Mouse (Mus musculus) liver, adult 2 months (tissue): ENCODE results near the gene Pskh1. TPM values are rescaled to one million over a fixed set of nuclear protein-coding genes. Genes with fewer than 3 reads are reported as not detected.

ENCODE experiments used
- DNase-seq: peaks from one replicate; pipeline ENCODE4 v3.0.0-alpha.2; 2011; ENCODE audit warnings: low read depth, low spot score; ENCODE audit errors: extremely low read depth
- H3K27ac ChIP-seq: fragments of 200-500 bp; replicated peaks from 2 replicates; pipeline ENCODE4 v1.5.1; 2012; ENCODE audit warnings: low read depth, mild to moderate bottlenecking, control low read depth, inconsistent platforms, low read length; ENCODE audit not compliant: insufficient read depth
- H3K27me3 ChIP-seq: fragments of 200-500 bp; 2 replicates; pipeline ENCODE4 v1.6.1; 2012; ENCODE audit warnings: mild to moderate bottlenecking, moderate library complexity, low read length, inconsistent platforms; ENCODE audit not compliant: control insufficient read depth, insufficient read depth
- H3K36me3 ChIP-seq: fragments of 200-500 bp; 2 replicates; pipeline ENCODE4 v1.6.1; 2012; ENCODE audit warnings: low read length, inconsistent platforms; ENCODE audit not compliant: control insufficient read depth, insufficient read depth
- H3K4me1 ChIP-seq: fragments of 200-500 bp; 2 replicates; pipeline ENCODE4 v1.6.1; 2011; ENCODE audit warnings: low read length; ENCODE audit not compliant: control insufficient read depth, insufficient read depth
- H3K4me3 ChIP-seq: fragments of 200-500 bp; 2 replicates; pipeline ENCODE4 v1.5.1; 2011; ENCODE audit warnings: low read depth, mild to moderate bottlenecking, control low read depth, low read length, moderate library complexity; ENCODE audit not compliant: insufficient read depth
- H3K79me2 ChIP-seq: fragments of 200-500 bp; 2 replicates; pipeline ENCODE4 v1.6.1; 2012; ENCODE audit warnings: inconsistent platforms, mild to moderate bottlenecking, low read length, moderate library complexity; ENCODE audit not compliant: control insufficient read depth, insufficient read depth
- H3K9ac ChIP-seq: fragments of 200-500 bp; 2 replicates; pipeline ENCODE4 v1.6.1; 2012; ENCODE audit warnings: low read depth, mild to moderate bottlenecking, control low read depth, inconsistent platforms, low read length
- CTCF ChIP-seq: fragments of 200-500 bp; IDR thresholded peaks from 2 replicates; pipeline ENCODE4 v1.5.1; 2011; ENCODE audit warnings: low read depth, low read length, control low read depth
- POLR2A ChIP-seq: fragments of 200-500 bp; IDR thresholded peaks from 2 replicates; pipeline ENCODE4 v1.6.1; 2011; ENCODE audit warnings: low read length, control low read depth; ENCODE audit not compliant: insufficient read depth; ENCODE audit errors: extremely low read depth
- WGBS: fragments of 180-500 bp; shearing (Covaris S2); methylation state at CpG from one replicate; pipeline ENCODE4 v1.1.7; 2018; 5-methylcytosine and 5-hydroxymethylcytosine counted together
- polyA plus RNA-seq: library from polyadenylated mRNA; depleted of rRNA; stranded (reverse); fragments of >200 nt; gene quantifications from 2 replicates; pipeline ENCODE4 v1.2.3, GENCODE M21; 2012
- total RNA-seq: library from RNA; depleted of rRNA; stranded (reverse); fragments of >200 nt; gene quantifications from 2 replicates; pipeline ENCODE4 v1.2.3, GENCODE M21; 2014

Pskh1 gene
- total and polyA plus RNA-seq, 2 experiments: 19.0 to 37.9 TPM

DNA sequence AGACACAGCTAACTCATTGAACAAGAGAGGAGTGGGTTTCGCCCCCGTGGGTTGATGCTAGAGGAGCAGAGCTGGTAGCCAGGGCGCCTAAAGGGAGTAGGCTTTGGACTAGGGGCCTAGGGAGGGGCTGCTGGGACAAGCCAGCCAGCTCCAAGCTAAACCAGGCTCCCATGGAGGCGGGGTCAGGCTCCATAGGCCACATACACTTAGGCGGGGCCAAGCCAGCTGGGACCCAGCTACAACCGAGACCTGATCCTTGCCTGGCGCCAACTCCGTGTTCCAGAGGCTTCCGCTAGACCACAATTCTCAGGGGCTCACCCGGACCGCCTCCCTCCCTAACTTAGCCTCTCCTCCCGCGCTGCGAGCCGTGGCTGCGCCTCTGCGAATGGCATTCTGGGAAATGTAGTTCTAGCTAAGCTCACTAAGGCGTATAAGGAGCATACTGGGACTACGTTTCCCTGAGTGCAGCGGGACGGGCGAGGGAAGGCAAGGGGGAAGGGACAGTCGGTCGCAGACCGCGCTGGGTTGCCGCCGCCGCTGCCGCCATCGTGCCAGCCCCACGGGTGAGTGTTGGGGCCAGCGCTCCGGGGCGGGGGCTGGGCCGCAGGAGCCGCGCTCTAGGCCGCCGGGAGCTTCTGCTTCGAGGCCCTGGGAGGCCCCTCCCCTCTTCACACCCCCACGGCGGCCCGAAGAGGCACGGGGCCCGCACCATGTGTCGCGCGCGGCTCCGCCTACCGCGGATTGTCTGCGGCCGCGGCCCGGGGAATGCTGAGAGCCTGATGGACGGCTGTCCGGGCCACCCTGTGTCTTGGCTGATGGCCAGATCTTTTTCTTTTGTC lies 39.9 kb upstream of the Pskh1 start, which contains the start of gene Nutf2:
Nutf2 (plus strand) TSS at position 438 of the 839 bp plus-strand sequence.
- peak within 1 kb of the TSS; percentile 76 for H3K4me3 ChIP-seq
- peak; percentile 97 for DNase-seq
- H3K9ac ChIP-seq: peak within 1 kb of the TSS; percentile 79
- H3K27ac ChIP-seq: peak within 1 kb of the TSS; percentile 75
- under 1% methylated on average over 59 of the region's 59 CpGs for WGBS
- peaks cover 35% of the 10 kb centered on the region for H3K79me2 ChIP-seq
- peaks cover 20% of the 10 kb centered on the region for H3K4me1 ChIP-seq
- no peaks in the 10 kb centered on the region for H3K36me3 ChIP-seq
- TF ChIP-seq CTCF (no peak), POLR2A (peak; percentile 37; the same call in 1 of the 2 replicates)
- H3K27me3 ChIP-seq: no peaks in the 10 kb centered on the region

DNA sequence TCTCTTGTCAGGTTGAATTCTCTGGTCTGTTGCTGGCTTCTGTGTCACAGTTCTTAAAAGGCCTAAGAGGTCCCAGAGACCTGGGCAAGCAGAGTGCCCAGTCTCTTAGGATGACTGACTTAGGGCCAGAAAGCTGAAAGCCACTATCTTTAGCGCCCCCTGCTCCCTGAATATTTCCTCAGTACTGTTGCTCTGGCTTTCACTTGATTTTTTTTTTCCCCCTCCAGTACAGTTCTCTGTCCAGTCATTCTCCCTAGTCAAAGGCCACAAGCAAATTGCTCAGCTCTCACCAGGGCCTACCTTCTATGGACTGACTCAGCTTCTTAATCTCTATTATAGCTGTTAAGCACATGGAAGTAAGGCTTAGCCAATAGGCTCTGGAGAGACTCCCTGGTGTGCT lies 38.3 kb upstream of the Pskh1 start:
- Histone ChIP-seq H3K4me3 (no peak overlapping the region), H3K79me2 (peaks cover 35% of the 10 kb centered on the region; the same call in 1 of the 2 replicates), H3K36me3 (0 out of 2 replicates have a peak, but pooled peaks cover 3% of the 10 kb centered on the region), H3K4me1 (peaks cover 12% of the 10 kb centered on the region), H3K27ac (no peak overlapping the region), H3K27me3 (no peaks in the 10 kb centered on the region), H3K9ac (no peak overlapping the region)
- no peak for DNase-seq
- TF ChIP-seq CTCF (no peak), POLR2A (no peak)
- 33% methylated on average over 1 of the region's 1 CpGs for WGBS

DNA sequence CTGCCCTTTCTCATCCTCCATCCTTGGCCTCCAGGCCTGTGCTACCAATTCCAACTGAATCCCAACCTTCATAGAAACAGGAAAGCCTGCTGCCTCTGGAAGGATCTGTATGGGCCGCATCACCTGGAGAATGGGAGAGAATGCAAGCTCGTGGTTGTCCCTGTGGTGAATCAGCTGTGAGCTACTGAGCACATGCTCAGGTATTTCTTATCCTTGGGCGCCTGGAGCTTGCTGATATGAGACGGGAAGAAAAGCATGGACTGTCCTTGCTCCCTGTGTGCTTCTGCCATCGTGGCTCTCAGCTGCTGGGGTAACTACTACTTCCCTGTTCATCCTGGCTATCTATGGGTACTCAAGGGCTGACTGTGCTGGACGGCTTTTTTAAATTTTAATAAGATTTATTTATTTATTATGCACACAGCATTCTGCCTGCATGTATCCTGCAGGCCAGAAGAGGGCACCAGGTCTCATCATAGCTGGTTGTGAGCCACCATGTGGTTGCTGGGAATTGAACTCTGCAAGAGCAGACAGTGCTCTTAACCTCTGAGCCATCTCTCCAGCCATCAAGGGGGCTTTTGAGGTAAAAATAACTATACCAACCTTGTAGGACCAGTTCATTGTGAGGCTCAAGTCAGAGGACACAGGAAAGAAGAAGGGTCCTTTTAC lies 33.7 kb upstream of the Pskh1 start:
- DNase-seq: no peak
- peaks cover 7% of the 10 kb centered on the region for H3K4me1 ChIP-seq

DNA sequence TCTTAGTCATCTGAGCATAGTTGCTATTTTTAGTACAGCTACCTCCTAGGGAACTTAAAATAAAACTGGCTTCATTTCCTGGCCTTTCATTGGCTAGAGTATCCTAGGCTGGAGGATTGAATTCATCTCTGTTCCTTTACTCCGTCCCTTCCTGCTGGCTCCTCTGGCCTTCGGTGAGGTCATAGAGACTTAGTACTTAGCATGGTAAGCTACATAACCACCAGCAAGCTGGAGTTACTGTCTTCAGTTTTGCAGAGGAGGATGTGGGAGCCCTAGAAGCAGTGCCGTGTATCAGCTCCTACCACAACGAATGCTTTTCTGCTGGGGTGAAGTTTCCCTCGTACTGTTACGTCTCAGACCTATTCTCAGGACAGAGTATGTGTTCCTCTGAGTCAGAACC lies 25.9 kb upstream of the Pskh1 start:
- Histone ChIP-seq H3K79me2 (0 out of 2 replicates have a peak, but pooled peaks cover 4% of the 10 kb centered on the region), H3K4me1 (no peaks in the 10 kb centered on the region), H3K27ac (no peak overlapping the region), H3K4me3 (no peak overlapping the region), H3K27me3 (no peaks in the 10 kb centered on the region), H3K36me3 (peaks cover 22% of the 10 kb centered on the region), H3K9ac (no peak overlapping the region)
- no peak for DNase-seq
- 74% methylated on average over 6 of the region's 6 CpGs for WGBS
- no peak for TF ChIP-seq CTCF
- no peak for TF ChIP-seq POLR2A

More for the DNA sequence above, 33.7 kb upstream of the Pskh1 start:
- Histone ChIP-seq H3K36me3 (peaks cover 16% of the 10 kb centered on the region), H3K4me3 (no peak overlapping the region), H3K79me2 (peaks cover 50% of the 10 kb centered on the region; the same call in 1 of the 2 replicates), H3K27ac (no peak overlapping the region), H3K9ac (no peak overlapping the region), H3K27me3 (no peaks in the 10 kb centered on the region)
- 87% methylated on average over 6 of the region's 6 CpGs for WGBS
- TF ChIP-seq POLR2A (no peak), CTCF (peak; percentile 35; the same call in 1 of the 2 replicates)

DNA sequence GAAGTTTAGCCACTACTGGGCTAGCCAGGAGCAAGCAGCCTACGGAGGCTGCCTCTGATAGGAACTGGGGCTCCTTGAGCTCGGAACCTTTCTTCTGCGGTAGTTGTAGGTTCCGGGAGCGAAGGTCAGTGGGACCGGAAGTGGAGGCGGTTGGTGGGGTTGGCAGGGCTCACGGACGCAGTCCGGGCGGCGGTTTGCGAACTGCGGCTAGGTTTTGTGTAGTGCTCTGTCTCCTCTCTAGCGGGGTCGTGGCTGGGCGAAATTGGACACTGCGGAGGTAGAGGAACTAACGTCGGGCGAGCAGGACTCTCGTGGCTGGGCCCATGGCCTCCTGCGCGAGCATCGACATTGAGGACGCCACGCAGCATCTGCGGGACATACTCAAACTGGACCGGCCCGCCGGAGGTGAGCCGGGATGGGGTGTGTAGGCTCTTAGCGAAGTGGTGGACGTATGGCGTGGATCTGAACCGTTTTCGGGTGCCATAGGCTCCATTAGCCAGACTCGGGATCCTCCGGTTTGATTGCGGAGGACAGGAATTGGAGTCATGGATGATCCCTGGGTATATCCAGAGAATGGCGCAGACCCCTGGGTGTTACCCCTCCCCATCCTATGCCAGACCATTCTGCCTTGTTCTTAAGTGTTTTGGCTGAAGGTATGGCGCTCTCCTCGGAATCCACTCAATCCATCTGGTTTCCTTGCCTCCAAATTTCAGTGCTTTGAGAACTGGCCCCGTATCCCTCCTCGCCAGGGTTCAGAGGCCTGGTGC lies 19.3 kb upstream of the Pskh1 start, which contains the start of gene Edc4:
Edc4 (plus strand) TSS at position 128 of the 767 bp plus-strand sequence.
- no peaks in the 10 kb centered on the region for H3K27me3 ChIP-seq
- peak within 1 kb of the TSS; percentile 81 for H3K9ac ChIP-seq
- peak; percentile 69 for DNase-seq
- WGBS: under 1% methylated on average over 45 of the region's 45 CpGs
- peaks cover 13% of the 10 kb centered on the region; the same call in 1 of the 2 replicates for H3K79me2 ChIP-seq
- TF ChIP-seq POLR2A (peak; percentile 86), CTCF (no peak)
- H3K4me1 ChIP-seq: peaks cover 9% of the 10 kb centered on the region
- H3K27ac ChIP-seq: no peak within 1 kb of the TSS
- peak within 1 kb of the TSS; percentile 84 for H3K4me3 ChIP-seq
- H3K36me3 ChIP-seq: peaks cover 26% of the 10 kb centered on the region
